Mouse (Mus musculus): ENCODE measurements at regions not wholly inside any gene's neighbourhood (a gene's known extent, or its start where the extent isn't known, plus 50 kb on each side); places are given as distances from the start of the nearest gene placed in this dataset.
"Not testable (repeated sequence)": the region's sequence is repeated elsewhere in the genome, so short reads cannot be mapped to it uniquely, and the experiment has no call there.

GRCm38 (mm10) chr1:143307379-143307778 lies 333.1 kb upstream of the B3galt2 start:
- Histone ChIP-seq H3K36me3 (no peaks in the 10 kb centered on the region), H3K4me1 (0 out of 2 replicates have a peak, but pooled peaks cover 3% of the 10 kb centered on the region), H3K4me3 (replicated peaks) (no peak overlapping the region), H3K4me2 (no peak overlapping the region), H3K27ac (replicated peaks) (no peak overlapping the region), H3K27me3 (replicated peaks) (no peaks in the 10 kb centered on the region), H3K9ac (replicated peaks) (no peak overlapping the region), H3K9me3 (replicated peaks) (no peaks in the 10 kb centered on the region)
- WGBS = 78% methylated on average over 3 of the region's 3 CpGs
- ATAC-seq (ENCODE audit: low FRiP score) = no peak

DNA sequence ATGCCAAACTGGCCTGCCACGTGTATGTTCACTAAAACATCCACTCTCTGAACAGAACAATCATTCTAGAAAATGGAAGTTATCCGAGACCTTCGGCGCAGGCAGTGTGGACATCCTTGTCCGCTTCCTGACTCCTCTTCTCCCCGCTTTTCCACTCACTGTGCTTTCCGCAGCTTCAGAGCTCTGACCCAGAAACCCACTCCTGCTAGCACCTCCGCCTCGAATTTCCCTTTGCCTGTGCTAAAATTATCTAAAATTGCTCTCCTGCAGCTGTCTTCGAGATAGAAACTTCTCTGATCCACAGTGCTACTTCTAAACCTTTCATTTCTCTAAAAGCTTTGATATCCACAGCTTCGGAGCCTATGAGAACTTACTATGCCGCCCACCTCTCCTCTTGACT lies 322.1 kb upstream of the B3galt2 start:
- H3K9me3 ChIP-seq (replicated peaks) = no peaks in the 10 kb centered on the region
- no peak overlapping the region for H3K27ac ChIP-seq (replicated peaks)
- H3K4me1 ChIP-seq = no peaks in the 10 kb centered on the region
- ATAC-seq (ENCODE audit: low FRiP score) = no peak
- H3K27me3 ChIP-seq (replicated peaks) = no peaks in the 10 kb centered on the region
- no peaks in the 10 kb centered on the region for H3K36me3 ChIP-seq
- H3K4me3 ChIP-seq (replicated peaks) = no peak overlapping the region
- WGBS = 90% methylated on average over 12 of the region's 12 CpGs
- H3K4me2 ChIP-seq = no peak overlapping the region
- H3K9ac ChIP-seq (replicated peaks) = no peak overlapping the region

- H3K27me3 ChIP-seq (replicated peaks) = no peaks in the 10 kb centered on the region
- WGBS = 94% methylated on average over 7 of the region's 7 CpGs
- H3K4me1 ChIP-seq = no peaks in the 10 kb centered on the region
- no peak overlapping the region for H3K9ac ChIP-seq (replicated peaks)
- ATAC-seq (ENCODE audit: low FRiP score) = no peak
- no peak overlapping the region for H3K4me2 ChIP-seq
- no peaks in the 10 kb centered on the region for H3K36me3 ChIP-seq
- H3K27ac ChIP-seq (replicated peaks) = no peak overlapping the region
- no peaks in the 10 kb centered on the region for H3K9me3 ChIP-seq (replicated peaks)
- no peak overlapping the region for H3K4me3 ChIP-seq (replicated peaks)
Measured at GRCm38 (mm10) chr1:143319568-143319967, 320.9 kb upstream of the B3galt2 start.

- Histone ChIP-seq H3K36me3 (no peaks in the 10 kb centered on the region), H3K4me2 (no peak overlapping the region), H3K27me3 (replicated peaks) (no peaks in the 10 kb centered on the region), H3K27ac (replicated peaks) (no peak overlapping the region), H3K9ac (replicated peaks) (no peak overlapping the region), H3K9me3 (replicated peaks) (no peaks in the 10 kb centered on the region), H3K4me3 (replicated peaks) (no peak overlapping the region), H3K4me1 (no peaks in the 10 kb centered on the region)
- ATAC-seq (ENCODE audit: low FRiP score) = no peak
- WGBS = 88% methylated on average over 1 of the region's 1 CpGs
Measured at GRCm38 (mm10) chr1:143351388-143351787, 289.1 kb upstream of the B3galt2 start.

GRCm38 (mm10) chr1:143360256-143360655 lies 280.2 kb upstream of the B3galt2 start:
- not testable (repeated sequence) for H3K4me3 ChIP-seq (replicated peaks); H3K36me3 ChIP-seq; H3K27me3 ChIP-seq (replicated peaks); H3K4me2 ChIP-seq; H3K4me1 ChIP-seq; H3K9ac ChIP-seq (replicated peaks); H3K27ac ChIP-seq (replicated peaks); ATAC-seq (ENCODE audit: low FRiP score); H3K9me3 ChIP-seq (replicated peaks)

DNA sequence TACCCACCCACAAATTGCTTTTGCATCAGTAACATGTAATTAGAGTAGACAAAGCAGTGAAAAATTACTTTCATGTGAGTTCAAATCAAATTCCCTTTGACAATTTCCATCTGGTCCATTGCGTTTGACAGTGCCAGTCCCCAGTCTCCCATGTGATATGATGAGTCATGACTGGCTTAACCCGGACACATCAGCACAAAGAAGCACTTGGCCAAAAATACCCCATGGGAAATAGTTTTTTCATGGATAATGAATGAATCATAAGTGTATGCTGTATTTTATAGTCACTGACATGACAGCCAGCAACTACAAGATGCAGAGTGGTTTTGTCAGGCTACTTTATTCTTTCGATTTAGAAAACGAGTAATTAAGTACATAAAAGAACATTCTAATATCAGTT lies 248.6 kb upstream of the B3galt2 start:
- no peaks in the 10 kb centered on the region for H3K27me3 ChIP-seq (replicated peaks)
- no peak overlapping the region for H3K4me3 ChIP-seq (replicated peaks)
- H3K9me3 ChIP-seq (replicated peaks) = no peaks in the 10 kb centered on the region
- 82% methylated on average over 4 of the region's 4 CpGs for WGBS
- H3K36me3 ChIP-seq = no peaks in the 10 kb centered on the region
- no peak overlapping the region for H3K4me2 ChIP-seq
- ATAC-seq (ENCODE audit: low FRiP score) = no peak
- no peak overlapping the region for H3K9ac ChIP-seq (replicated peaks)
- H3K27ac ChIP-seq (replicated peaks) = no peak overlapping the region
- no peaks in the 10 kb centered on the region for H3K4me1 ChIP-seq

All from neural tube, embryonic 15.5 days (tissue).